Mouse (Mus musculus) cerebral cortex, adult 2 months (tissue): Measurements from ENCODE around the gene Ttc29.

Experiments used
- WGBS: fragments of 180-500 bp; shearing (Covaris S2); methylation state at CpG from one replicate; pipeline ENCODE4 v1.1.7; 2018; 5-methylcytosine and 5-hydroxymethylcytosine counted together

The Ttc29 gene

DNA sequence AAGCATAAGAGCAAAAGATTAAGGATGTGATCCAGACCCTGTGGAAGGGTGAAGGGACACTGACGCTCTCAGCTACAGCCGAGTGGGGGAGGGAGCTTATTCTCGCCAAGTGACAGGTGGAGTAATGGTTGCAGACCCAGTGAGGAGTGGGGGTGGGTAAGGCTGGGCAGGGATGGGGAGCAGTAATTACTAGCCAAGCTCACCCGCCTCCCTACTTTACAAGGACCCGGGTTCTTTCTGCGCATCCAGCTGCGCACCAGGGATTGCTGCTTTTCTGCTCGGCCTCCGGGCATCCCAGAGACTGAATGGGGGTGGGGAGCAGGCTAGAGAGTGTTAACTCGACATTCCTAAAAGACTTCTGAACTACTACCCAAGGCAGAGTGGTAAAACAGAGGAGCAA lies 213.4 kb downstream of the Ttc29 start:
- WGBS, result 7% methylated on average over 10 of the region's 10 CpGs

GRCm38 (mm10) chr8:78426875-78427768 lies 214.0 kb downstream of the Ttc29 start:
- WGBS, result 4% methylated on average over 32 of the region's 32 CpGs

GRCm38 (mm10) chr8:78427769-78428130 lies 214.7 kb downstream of the Ttc29 start:
- WGBS, result 2% methylated on average over 8 of the region's 8 CpGs

GRCm38 (mm10) chr8:78428148-78428547 lies 215.1 kb downstream of the Ttc29 start:
- WGBS, result 7% methylated on average over 11 of the region's 11 CpGs

DNA sequence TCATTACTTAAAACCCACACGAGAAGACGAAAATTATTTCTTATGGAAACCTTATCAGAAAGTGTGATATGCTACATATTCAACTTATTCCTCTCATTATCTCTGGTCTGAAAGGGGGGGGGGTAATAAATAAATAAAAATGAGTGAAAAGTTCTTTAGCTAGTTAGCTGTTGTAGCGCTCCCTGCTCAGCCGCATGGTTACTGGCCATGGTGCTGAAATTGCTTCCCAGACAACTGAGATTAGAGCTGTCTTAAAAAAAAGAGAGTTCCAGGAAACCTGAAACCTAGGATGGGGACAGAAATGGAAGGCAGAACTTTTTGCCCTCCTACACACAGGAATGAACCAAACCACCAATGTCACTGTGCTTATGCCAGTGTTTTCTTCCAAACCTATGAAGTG lies 218.3 kb downstream of the Ttc29 start:
- WGBS, result 6% methylated on average over 4 of the region's 4 CpGs

DNA sequence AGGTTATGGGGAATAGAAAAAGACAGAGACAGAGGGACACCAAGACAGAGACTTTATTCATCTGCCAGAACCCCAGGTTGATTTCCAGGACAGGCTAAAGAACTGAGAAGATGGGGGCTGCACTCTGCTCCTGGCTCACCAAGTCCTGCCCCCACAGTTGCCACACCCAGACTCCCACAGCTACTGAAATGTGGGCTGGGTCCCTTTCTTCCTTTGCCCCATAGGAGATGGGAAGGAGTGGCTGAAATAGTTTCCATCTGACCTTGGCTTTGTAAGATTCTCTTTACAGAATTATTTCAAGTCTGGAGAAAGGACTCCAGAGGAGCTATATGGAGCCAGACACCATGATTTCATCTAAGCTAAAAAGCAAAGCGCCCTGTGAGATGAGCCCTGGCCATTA lies 219.4 kb downstream of the Ttc29 start:
- 15% methylated on average over 1 of the region's 1 CpGs for WGBS

DNA sequence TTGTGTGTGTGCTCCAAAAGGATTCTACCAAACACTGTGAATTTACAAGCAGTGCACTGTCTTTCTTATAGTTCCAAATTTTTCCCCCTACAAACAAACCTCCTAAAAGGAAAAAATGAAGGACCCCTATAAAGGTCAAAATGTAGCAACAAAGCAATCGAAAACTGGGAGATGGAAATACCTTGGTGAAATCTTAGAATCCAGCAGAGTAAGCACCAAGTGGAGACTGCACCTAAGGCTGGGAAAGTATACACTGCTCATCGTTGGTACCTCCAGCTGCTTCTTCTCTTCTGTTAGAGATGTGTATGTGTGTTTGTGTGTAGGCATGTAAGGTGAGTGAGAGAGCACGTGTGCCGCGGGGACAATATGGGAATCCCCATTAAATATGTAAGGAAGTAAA lies 220.2 kb downstream of the Ttc29 start:
- WGBS, result 15% methylated on average over 5 of the region's 5 CpGs

GRCm38 (mm10) chr8:78434340-78434739 lies 221.2 kb downstream of the Ttc29 start:
- WGBS, result 9% methylated on average over 8 of the region's 8 CpGs

- WGBS, result 2% methylated on average over 62 of the region's 62 CpGs
Observed at GRCm38 (mm10) chr8:78434823-78435623, 221.9 kb downstream of the Ttc29 start.

- WGBS, result under 1% methylated on average over 18 of the region's 18 CpGs
Observed at GRCm38 (mm10) chr8:78435624-78435960, 222.5 kb downstream of the Ttc29 start.

DNA sequence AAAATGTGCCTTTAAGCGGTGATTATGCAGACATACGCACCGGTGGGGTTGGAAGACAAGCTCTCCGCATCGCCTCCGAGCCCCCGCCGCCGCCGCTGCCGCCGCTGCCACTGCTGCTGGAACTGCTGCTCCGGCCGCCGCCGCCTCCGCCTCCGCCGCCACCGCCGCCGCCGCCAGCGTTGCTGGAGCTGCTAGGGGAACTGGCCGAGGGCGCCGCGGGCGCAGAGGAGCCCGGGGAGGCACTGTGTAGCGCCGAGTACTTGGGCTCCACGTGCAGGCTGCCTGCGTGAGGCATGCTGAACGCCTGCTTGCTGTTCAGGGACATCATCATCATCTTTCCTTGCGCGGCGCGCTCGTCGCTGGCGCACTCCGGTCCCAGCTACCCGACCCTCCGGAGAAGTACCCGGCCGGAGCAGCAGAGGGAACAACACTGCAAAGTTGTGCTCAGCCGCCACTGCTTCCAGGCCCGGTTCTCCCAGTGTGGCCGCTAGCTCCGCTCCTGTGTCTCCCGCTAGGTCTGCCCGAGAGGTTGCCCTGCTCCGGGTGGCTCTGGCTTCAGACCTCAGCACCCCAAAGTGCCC lies 223.1 kb downstream of the Ttc29 start, which contains the start of gene Pou4f2:
Gene Pou4f2, minus strand, starts transcription at position 575 of the 581 bp plus-strand sequence.
- 2% methylated on average over 54 of the region's 54 CpGs for WGBS

- 0% methylated on average over 16 of the region's 25 CpGs for WGBS
Observed at GRCm38 (mm10) chr8:78436661-78437060, 223.6 kb downstream of the Ttc29 start.

GRCm38 (mm10) chr8:78437140-78438045 lies 224.3 kb downstream of the Ttc29 start:
- WGBS, result 2% methylated on average over 32 of the region's 32 CpGs

- WGBS, result 1% methylated on average over 18 of the region's 18 CpGs
Observed at GRCm38 (mm10) chr8:78438121-78438520, 225.0 kb downstream of the Ttc29 start.

- 91% methylated on average over 1 of the region's 1 CpGs for WGBS
Observed at GRCm38 (mm10) chr8:78442781-78443180, 229.7 kb downstream of the Ttc29 start.
